In genomic region chr13:15446004-15446403, GRCm38 (mm10) we compare ENCODE assay signal across 23 mouse cellular contexts. TPM values are rescaled to one million over a fixed set of nuclear protein-coding genes. Genes with fewer than 3 reads are reported as not detected.
A peak's percentile ranks its signal among the peaks of the same experiment; 100 is the strongest.
DNase-seq lines count a peak whose midpoint lies in the region; ATAC-seq lines count a peak whose summit lies in the region.
"Had no signal": no experiment of that assay in that cellular context is flagged by ENCODE, and none has a peak within 500 bp of the region (broad histone marks: within the 10 kb centered on the region; RNA-seq: fewer than 3 reads in every experiment).

No protein-coding gene starts in this region.

- H3K4me2 ChIP-seq in limb, embryonic 13.5 days (replicated peaks) = peak overlapping the region; percentile 23
- H3K4me2 ChIP-seq: forebrain, embryonic 13.5 days; heart, embryonic 13.5 days; hindbrain, embryonic 12.5 days; hindbrain, embryonic 15.5 days had no signal

- H3K27me3 ChIP-seq in limb, embryonic 10.5 days (ENCODE audit: low read depth, poor library complexity, severe bottlenecking) = no peaks in the 10 kb centered on the region
- no peaks in the 10 kb centered on the region for H3K27me3 ChIP-seq in limb, embryonic 13.5 days
- H3K27me3 ChIP-seq: forebrain, embryonic 13.5 days; heart, embryonic 13.5 days; hindbrain, embryonic 12.5 days; hindbrain, embryonic 15.5 days had no signal

- no peak for ATAC-seq in limb, embryonic 13.5 days (ENCODE audit: low FRiP score, low read depth)
- ATAC-seq: forebrain, embryonic 13.5 days; forebrain, embryonic 16.5 days had no signal

- no peak overlapping the region for H3K4me3 ChIP-seq in limb, embryonic 10.5 days
- no peak overlapping the region for H3K4me3 ChIP-seq in limb, embryonic 13.5 days
- H3K4me3 ChIP-seq: forebrain, embryonic 10.5 days; forebrain, embryonic 13.5 days; gastrocnemius, adult 2 months; heart, embryonic 13.5 days; hindbrain, embryonic 12.5 days; hindbrain, embryonic 15.5 days had no signal

- no peaks in the 10 kb centered on the region for H3K36me3 ChIP-seq in limb, embryonic 10.5 days
- H3K36me3 ChIP-seq in limb, embryonic 13.5 days = no peaks in the 10 kb centered on the region
- H3K36me3 ChIP-seq: forebrain, embryonic 10.5 days; heart, embryonic 13.5 days; hindbrain, embryonic 12.5 days; hindbrain, embryonic 15.5 days had no signal

- WGBS in limb, embryonic 10.5 days = 46% methylated on average over 8 of the region's 8 CpGs
- WGBS in limb, embryonic 13.5 days = 20% methylated on average over 8 of the region's 8 CpGs

- no peak overlapping the region for H3K9ac ChIP-seq in limb, embryonic 13.5 days
- H3K9ac ChIP-seq: forebrain, embryonic 13.5 days; heart, embryonic 13.5 days; hindbrain, embryonic 12.5 days; hindbrain, embryonic 15.5 days had no signal

- 0 out of 2 replicates have a peak overlapping the region, but pooled peaks have one; percentile 28 for H3K27ac ChIP-seq in limb, embryonic 10.5 days
- H3K27ac ChIP-seq in limb, embryonic 13.5 days = no peak overlapping the region
- H3K27ac ChIP-seq: forebrain, embryonic 10.5 days; forebrain, embryonic 13.5 days; gastrocnemius, adult 2 months; heart, embryonic 13.5 days; hindbrain, embryonic 12.5 days; hindbrain, embryonic 15.5 days had no signal

- no peaks in the 10 kb centered on the region for H3K9me3 ChIP-seq in limb, embryonic 10.5 days (replicated peaks)
- H3K9me3 ChIP-seq in limb, embryonic 13.5 days = no peaks in the 10 kb centered on the region
- H3K9me3 ChIP-seq: forebrain, embryonic 10.5 days; forebrain, embryonic 13.5 days; heart, embryonic 13.5 days; hindbrain, embryonic 12.5 days; hindbrain, embryonic 15.5 days had no signal

- peak; percentile 32 for DNase-seq in embryo, embryonic 11 days
- DNase-seq in embryo, embryonic 10.5 days (ENCODE audit: low spot score) = no peak
- DNase-seq in R1 (ENCODE audit: low read depth, low spot score) = peak; percentile 21
- DNase-seq in limb, embryonic 10.5 days (ENCODE audit: low spot score) = peak; percentile 50
- DNase-seq in T-cell, adult 2 months (ENCODE audit: low spot score) = no peak
- no peak for DNase-seq in thymus, postnatal 10 days (ENCODE audit: low spot score in 2 of 2)
- DNase-seq: adrenal gland, adult 2 months; adrenal gland, postnatal 14 days; cerebellum, adult 11 months; cerebellum, adult 2 months; cerebellum, adult 9-11 months; cerebellum, postnatal 36 days; gastrocnemius, adult 2 months; gastrocnemius, postnatal 14 days; heart, adult 18-20 months; heart, postnatal 14 days had no signal

- peaks cover 31% of the 10 kb centered on the region for H3K4me1 ChIP-seq in limb, embryonic 10.5 days
- peaks cover 36% of the 10 kb centered on the region for H3K4me1 ChIP-seq in limb, embryonic 13.5 days
- H3K4me1 ChIP-seq: forebrain, embryonic 13.5 days; hindbrain, embryonic 12.5 days; hindbrain, embryonic 15.5 days had no signal

RNA-seq across cellular contexts. Expression of gene Gli3, which starts 17.0 kb away (rescaled TPM):
- 57.9 and 65.0 TPM in 2 replicates for polyA plus RNA-seq in limb, embryonic 10.5 days (2016; fragmentation: Nextera tagmentation; extraction: Ambion mirVana)
- polyA plus RNA-seq in limb, embryonic 13.5 days (2015; fragmentation: Nextera tagmentation; extraction: Ambion mirVana) = 51.8 and 54.3 TPM in 2 replicates

Comparison
In these comparisons a context has a peak if more than half of its experiments do, and no peak if none do; other contexts are left out.
1. DNase-seq: peak in embryo, embryonic 11 days (single experiment), R1 (single experiment) and limb, embryonic 10.5 days (single experiment); none in embryo, embryonic 10.5 days (single experiment), T-cell, adult 2 months (single experiment) and thymus, postnatal 10 days (0 of 2).